Mouse (Mus musculus) MEL (cell line): ENCODE measurements at regions not wholly inside any gene's neighbourhood (a gene's known extent, or its start where the extent isn't known, plus 50 kb on each side); places are given as distances from the start of the nearest gene placed in this dataset.

ENCODE experiments used
- DNase-seq: peaks from one replicate; pipeline ENCODE4 v3.0.0; 2011; ENCODE audit warnings: low read depth, low spot score
- H3K27ac ChIP-seq: 2 replicates; pipeline ENCODE4 v1.5.1; 2012; ENCODE audit warnings: low read depth, mild to moderate bottlenecking, control low read depth, low read length, moderate library complexity; ENCODE audit not compliant: control insufficient read depth
- H3K27me3 ChIP-seq, 2 experiments: fragments of 150-350 bp in 1 of 2; sonication (generic) in 1 of 2; 2 replicates each; pipeline ENCODE4 v1.6.1; 2012; ENCODE audit warnings: low read length in 2 of 2, mild to moderate bottlenecking in 2 of 2, improper control_type of control experiment in 1 of 2, moderate library complexity in 1 of 2; ENCODE audit not compliant: insufficient read depth in 2 of 2, control insufficient read depth in 1 of 2
- H3K36me3 ChIP-seq, 2 experiments: 2 replicates each; pipeline ENCODE4 v1.6.1; 2012 to 2014; ENCODE audit warnings: low read length in 2 of 2, improper control_type of control experiment in 1 of 2, inconsistent platforms in 1 of 2, mild to moderate bottlenecking in 1 of 2; ENCODE audit not compliant: insufficient read depth in 2 of 2, control insufficient read depth in 1 of 2
- H3K4me1 ChIP-seq, 2 experiments: fragments of 150-350 bp in 1 of 2; sonication (generic) in 1 of 2; 2 replicates each; pipeline ENCODE4 v1.6.1; 2012; ENCODE audit warnings: low read length in 2 of 2, improper control_type of control experiment in 1 of 2, mild to moderate bottlenecking in 1 of 2; ENCODE audit not compliant: insufficient read depth in 2 of 2, control insufficient read depth in 1 of 2
- H3K4me3 ChIP-seq, 2 experiments: fragments of 150-350 bp in 1 of 2; sonication (generic) in 1 of 2; 2 replicates each; pipeline ENCODE4 v1.5.1; 2012; ENCODE audit warnings: low read depth in 2 of 2, low read length in 2 of 2, mild to moderate bottlenecking in 2 of 2, moderate library complexity in 2 of 2, control low read depth in 1 of 2, improper control_type of control experiment in 1 of 2; ENCODE audit not compliant: control insufficient read depth in 1 of 2, insufficient read depth in 1 of 2
- H3K79me2 ChIP-seq: 2 replicates; pipeline ENCODE4 v1.6.1; 2012; ENCODE audit warnings: mild to moderate bottlenecking, low read length, moderate library complexity; ENCODE audit not compliant: control insufficient read depth, poor library complexity, insufficient read depth
- H3K9ac ChIP-seq: 2 replicates; pipeline ENCODE4 v1.6.1; 2012; ENCODE audit warnings: low read depth, mild to moderate bottlenecking, control low read depth, low read length, moderate library complexity; ENCODE audit not compliant: control insufficient read depth, poor library complexity, severe bottlenecking
- H3K9me3 ChIP-seq: fragments of 150-350 bp; sonication (generic); replicated peaks from 2 replicates; pipeline ENCODE4 v1.6.1; 2012; ENCODE audit warnings: mild to moderate bottlenecking, low read length, improper control_type of control experiment, moderate library complexity; ENCODE audit not compliant: insufficient read depth
- BHLHE40 ChIP-seq: IDR thresholded peaks from 2 replicates; pipeline ENCODE4 v1.6.1; 2012; ENCODE audit warnings: low read depth, mild to moderate bottlenecking, inconsistent platforms, low read length, improper control_type of control experiment, borderline replicate concordance
- CHD1 ChIP-seq: IDR thresholded peaks from 2 replicates; pipeline ENCODE4 v1.6.1; 2012; ENCODE audit warnings: low read depth, mild to moderate bottlenecking, inconsistent platforms, low read length, improper control_type of control experiment
- E2F4 ChIP-seq: IDR thresholded peaks from 2 replicates; pipeline ENCODE4 v1.6.1; 2011; ENCODE audit warnings: low read depth, low read length, improper control_type of control experiment, borderline replicate concordance
- ELF1 ChIP-seq: IDR thresholded peaks from 2 replicates; pipeline ENCODE4 v1.6.1; 2014; ENCODE audit warnings: low read depth, mild to moderate bottlenecking, inconsistent platforms, low read length, improper control_type of control experiment, moderate library complexity
- EP300 ChIP-seq, 2 experiments: IDR thresholded peaks; 2 replicates each; pipeline ENCODE4 v1.6.1; 2011; ENCODE audit warnings: improper control_type of control experiment in 2 of 2, low read length in 2 of 2, low read depth in 1 of 2, mild to moderate bottlenecking in 1 of 2
- ETS1 ChIP-seq: IDR thresholded peaks from 2 replicates; pipeline ENCODE4 v1.6.1; 2012; ENCODE audit warnings: low read depth, mild to moderate bottlenecking, inconsistent platforms, low read length, improper control_type of control experiment, moderate library complexity
- GABPA ChIP-seq: IDR thresholded peaks from 2 replicates; pipeline ENCODE4 v1.6.1; 2012; ENCODE audit warnings: low read depth, mild to moderate bottlenecking, inconsistent platforms, low read length, improper control_type of control experiment, moderate library complexity
- GATA1 ChIP-seq: IDR thresholded peaks from 2 replicates; pipeline ENCODE4 v1.6.1; 2011; ENCODE audit warnings: low read depth, low read length, improper control_type of control experiment
- MAFK ChIP-seq: IDR thresholded peaks from 2 replicates; pipeline ENCODE4 v1.6.1; 2011; ENCODE audit warnings: low read depth, mild to moderate bottlenecking, low read length, improper control_type of control experiment, borderline replicate concordance
- MAX ChIP-seq: IDR thresholded peaks from 2 replicates; pipeline ENCODE4 v1.6.1; 2011; ENCODE audit warnings: low read length, improper control_type of control experiment
- MXI1 ChIP-seq: IDR thresholded peaks from 2 replicates; pipeline ENCODE4 v1.6.1; 2011; ENCODE audit warnings: mild to moderate bottlenecking, low read depth, low read length, improper control_type of control experiment
- MYB ChIP-seq: IDR thresholded peaks from 2 replicates; pipeline ENCODE4 v1.6.1; 2011; ENCODE audit warnings: mild to moderate bottlenecking, low read depth, low read length, improper control_type of control experiment
- MYC ChIP-seq: IDR thresholded peaks from 2 replicates; pipeline ENCODE4 v1.6.1; 2011; ENCODE audit warnings: low read depth, mild to moderate bottlenecking, low read length, improper control_type of control experiment, moderate library complexity
- NELFE ChIP-seq: IDR thresholded peaks from 2 replicates; pipeline ENCODE4 v1.6.1; 2011; ENCODE audit warnings: low read depth, low read length, improper control_type of control experiment
- NRF1 ChIP-seq: IDR thresholded peaks from 2 replicates; pipeline ENCODE4 v1.6.1; 2014; ENCODE audit warnings: low read depth, mild to moderate bottlenecking, inconsistent platforms, low read length, improper control_type of control experiment, moderate library complexity; ENCODE audit not compliant: poor library complexity, insufficient read depth, severe bottlenecking
- POLR2A ChIP-seq, 2 experiments: IDR thresholded peaks; 2 replicates each; pipeline ENCODE4 v1.6.1; 2011 to 2012; ENCODE audit warnings: low read length in 2 of 2, mild to moderate bottlenecking in 2 of 2, control low read depth in 1 of 2, improper control_type of control experiment in 1 of 2, low read depth in 1 of 2, moderate library complexity in 1 of 2; ENCODE audit not compliant: control insufficient read depth in 1 of 2, insufficient read depth in 1 of 2, poor library complexity in 1 of 2
- POLR2AphosphoS2 ChIP-seq: IDR thresholded peaks from 2 replicates; pipeline ENCODE4 v1.6.1; 2011; ENCODE audit warnings: low read length, improper control_type of control experiment
- POLR2AphosphoS5 ChIP-seq: IDR thresholded peaks from 2 replicates; pipeline ENCODE4 v1.6.1; 2012; ENCODE audit warnings: low read depth, borderline replicate concordance, mild to moderate bottlenecking, inconsistent platforms, low read length, moderate library complexity, mixed read lengths
- RAD21 ChIP-seq: IDR thresholded peaks from 2 replicates; pipeline ENCODE4 v1.6.1; 2011; ENCODE audit warnings: mild to moderate bottlenecking, low read depth, low read length, improper control_type of control experiment
- RCOR1 ChIP-seq: IDR thresholded peaks from 2 replicates; pipeline ENCODE4 v1.6.1; 2012; ENCODE audit warnings: low read depth, mild to moderate bottlenecking, inconsistent platforms, low read length, improper control_type of control experiment
- SIN3A ChIP-seq: IDR thresholded peaks from 2 replicates; pipeline ENCODE4 v1.6.1; 2012; ENCODE audit warnings: low read length, improper control_type of control experiment, inconsistent platforms
- SMC3 ChIP-seq: IDR thresholded peaks from 2 replicates; pipeline ENCODE4 v1.6.1; 2011; ENCODE audit warnings: low read depth, low read length, improper control_type of control experiment
- TAL1 ChIP-seq: IDR thresholded peaks from 2 replicates; pipeline ENCODE4 v1.6.1; 2012; ENCODE audit warnings: mild to moderate bottlenecking, inconsistent platforms, low read length, moderate library complexity, mixed read lengths
- TBP ChIP-seq: IDR thresholded peaks from 2 replicates; pipeline ENCODE4 v1.8.0; 2011; ENCODE audit warnings: low read depth, low read length, improper control_type of control experiment
- TCF12 ChIP-seq: IDR thresholded peaks from 2 replicates; pipeline ENCODE4 v1.6.1; 2014; ENCODE audit warnings: low read depth, mild to moderate bottlenecking, inconsistent platforms, low read length, improper control_type of control experiment, moderate library complexity
- UBTF ChIP-seq: IDR thresholded peaks from 2 replicates; pipeline ENCODE4 v1.6.1; 2012; ENCODE audit warnings: low read depth, mild to moderate bottlenecking, inconsistent platforms, low read length, improper control_type of control experiment, moderate library complexity, borderline replicate concordance; ENCODE audit not compliant: insufficient read depth
- USF1 ChIP-seq: IDR thresholded peaks from 2 replicates; pipeline ENCODE4 v1.6.1; 2014; ENCODE audit warnings: low read depth, mild to moderate bottlenecking, inconsistent platforms, low read length, improper control_type of control experiment, moderate library complexity
- USF2 ChIP-seq, 2 experiments: IDR thresholded peaks; 2 replicates each; pipeline ENCODE4 v1.6.1; 2011 to 2012; ENCODE audit warnings: improper control_type of control experiment in 2 of 2, low read length in 2 of 2, borderline replicate concordance in 1 of 2, inconsistent platforms in 1 of 2, low read depth in 1 of 2, mild to moderate bottlenecking in 1 of 2; ENCODE audit not compliant: insufficient read depth in 1 of 2
- ZC3H11A ChIP-seq: IDR thresholded peaks from 2 replicates; pipeline ENCODE4 v1.6.1; 2012; ENCODE audit warnings: low read depth, mild to moderate bottlenecking, inconsistent platforms, low read length, improper control_type of control experiment
- ZKSCAN1 ChIP-seq: IDR thresholded peaks from 2 replicates; pipeline ENCODE4 v1.6.1; 2012; ENCODE audit warnings: low read depth, mild to moderate bottlenecking, inconsistent platforms, low read length, improper control_type of control experiment, moderate library complexity
- ZNF384 ChIP-seq: IDR thresholded peaks from 2 replicates; pipeline ENCODE4 v1.6.1; 2012; ENCODE audit warnings: low read depth, mild to moderate bottlenecking, inconsistent platforms, low read length, improper control_type of control experiment

- no peak overlapping the region for H3K27ac ChIP-seq
- H3K9me3 ChIP-seq: no peaks in the 10 kb centered on the region
- no peaks in the 10 kb centered on the region; a peak in 1 of 4 replicates for H3K27me3 ChIP-seq
- H3K36me3 ChIP-seq: peaks cover 0 to 6% of the 10 kb centered on the region in 2 experiments; a peak in 2 of 4 replicates
- no peak for DNase-seq
- H3K4me3 ChIP-seq: no peak overlapping the region
- peaks cover 8 to 15% of the 10 kb centered on the region in 2 experiments for H3K4me1 ChIP-seq
- no peak overlapping the region for H3K9ac ChIP-seq
- no peak for TF ChIP-seq ZC3H11A
- no peak for TF ChIP-seq MYC
- no peak for TF ChIP-seq GATA1
- TF ChIP-seq ELF1: no peak
- no peak for TF ChIP-seq BHLHE40
- no peak for TF ChIP-seq NELFE
- no peak for TF ChIP-seq ETS1
- TF ChIP-seq EP300 (IDR thresholded peaks at IDR 0.05; ENCODE audit: low read depth in 1 of 2, low read length in 2 of 2): no peak
- no peak for TF ChIP-seq MAFK
- no peak for TF ChIP-seq MXI1
- no peak for TF ChIP-seq UBTF
- no peak for TF ChIP-seq GABPA
- TF ChIP-seq USF2 (IDR thresholded peaks at IDR 0.05; ENCODE audit: borderline replicate concordance in 1 of 2, insufficient read depth in 1 of 2, low read depth in 1 of 2, low read length in 2 of 2): no peak
- TF ChIP-seq NRF1: no peak
- no peak for TF ChIP-seq E2F4
- TF ChIP-seq MYB: no peak
- TF ChIP-seq POLR2AphosphoS5: no peak
- TF ChIP-seq ZKSCAN1: no peak
- no peak for TF ChIP-seq ZNF384
- TF ChIP-seq USF1: no peak
- TF ChIP-seq, all 39 proteins: peak for 0
- H3K79me2 ChIP-seq: no peaks in the 10 kb centered on the region
Observed at GRCm38 (mm10) chr10:42090806-42091205, 72.6 kb upstream of the Armc2 start.

GRCm38 (mm10) chr10:42090147-42090546 lies 71.9 kb upstream of the Armc2 start:
- H3K27me3 ChIP-seq: no peaks in the 10 kb centered on the region; a peak in 1 of 4 replicates
- no peaks in the 10 kb centered on the region for H3K9me3 ChIP-seq
- DNase-seq: no peak
- H3K79me2 ChIP-seq: no peaks in the 10 kb centered on the region
- TF ChIP-seq ETS1 (no peak), TAL1 (no peak), MAX (no peak), RCOR1 (no peak), TBP (no peak), NELFE (no peak), GATA1 (no peak), TCF12 (no peak), RAD21 (no peak), POLR2A (IDR thresholded peaks at IDR 0.05; ENCODE audit: control insufficient read depth in 1 of 2, insufficient read depth in 1 of 2, low read depth in 1 of 2, low read length in 2 of 2, poor library complexity in 1 of 2) (no peak), POLR2AphosphoS2 (no peak), GABPA (no peak), CHD1 (no peak), USF2 (IDR thresholded peaks at IDR 0.05; ENCODE audit: borderline replicate concordance in 1 of 2, insufficient read depth in 1 of 2, low read depth in 1 of 2, low read length in 2 of 2) (no peak), BHLHE40 (no peak), SMC3 (no peak), MYC (no peak), MXI1 (no peak), SIN3A (no peak)
- TF ChIP-seq, all 39 proteins: peak for 0
- no peak overlapping the region for H3K4me3 ChIP-seq
- H3K4me1 ChIP-seq: peaks cover 8 to 15% of the 10 kb centered on the region in 2 experiments
- H3K36me3 ChIP-seq: peaks cover 0 to 6% of the 10 kb centered on the region in 2 experiments; a peak in 2 of 4 replicates
- no peak overlapping the region for H3K9ac ChIP-seq
- H3K27ac ChIP-seq: no peak overlapping the region
